Mouse (Mus musculus) gastrocnemius, adult 18-20 months (tissue): Measurements from ENCODE around the gene Ppl. TPM values are rescaled to one million over a fixed set of nuclear protein-coding genes. Genes with fewer than 3 reads are reported as not detected.

ENCODE experiments used
- DNase-seq: peaks from one replicate; pipeline ENCODE4 v3.0.0; 2021; ENCODE audit warnings: low spot score
- total RNA-seq, 2 experiments: library from RNA; stranded (reverse); gene quantifications; 2 replicates each; pipeline ENCODE4 v1.2.3; 2021

Gene Ppl
- total RNA-seq, 2 experiments from 2014 or later = 3.1 to 3.6 TPM

GRCm38 (mm10) chr16:5049182-5049773, 82.9 kb downstream of the Ppl start:
- DNase-seq = no peak

- DNase-seq = no peak
Measured at GRCm38 (mm10) chr16:5045322-5045721, 86.9 kb downstream of the Ppl start.

DNA sequence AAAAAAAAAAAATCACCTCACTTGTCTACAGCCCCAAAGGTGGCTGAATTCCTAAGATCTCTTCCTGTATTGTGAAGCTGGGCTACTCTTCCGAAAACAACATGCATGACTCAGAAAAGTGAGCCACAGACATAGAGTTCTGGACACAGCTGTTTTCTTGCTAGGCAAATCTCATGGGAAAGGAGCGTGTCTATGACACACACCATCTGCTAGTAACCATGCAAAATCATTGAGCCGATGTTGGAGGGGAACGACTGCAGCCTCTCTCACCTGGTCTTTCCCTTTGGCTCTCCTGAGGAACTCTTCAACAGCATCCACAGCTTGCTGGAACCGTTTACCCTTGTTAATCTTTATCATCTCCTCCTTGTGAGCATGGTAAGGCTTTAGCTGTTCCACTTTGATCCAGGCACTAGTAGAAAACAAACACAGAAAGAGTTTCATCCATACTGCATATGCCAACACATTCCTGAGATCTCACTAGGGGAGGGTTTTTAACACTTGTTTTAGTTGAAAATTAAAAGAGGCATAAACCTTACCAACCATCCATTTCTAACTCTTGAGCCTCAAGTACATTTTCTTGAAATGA, 95.5 kb downstream of the Ppl start:
- no peak for DNase-seq

Other genes starting within 250 kb of the Ppl start
- gene Mgrn1, start 246.2 kb downstream of the Ppl start, total RNA-seq = 10 to 100 TPM; 54.2 to 62.4 TPM
- 10 to 100 TPM; 10.1 to 12.5 TPM for gene Nudt16l1, start 193.7 kb downstream of the Ppl start, total RNA-seq
- 10 to 100 TPM in 1 of 2 experiments, 1 to 10 TPM in 1; 9.2 to 10.7 TPM for gene Anks3, start 168.2 kb downstream of the Ppl start, total RNA-seq
- not detected for gene Sept12, start 134.6 kb downstream of the Ppl start, total RNA-seq
- gene Smim22, start 125.1 kb downstream of the Ppl start, total RNA-seq = not detected
- 1 to 10 TPM; 4.9 to 5.7 TPM for gene Rogdi, start 118.9 kb downstream of the Ppl start, total RNA-seq
- 10 to 100 TPM; 28.9 to 32.3 TPM for gene Glyr1, start 82.6 kb downstream of the Ppl start, total RNA-seq
- gene Ubn1, start 82.4 kb downstream of the Ppl start, total RNA-seq = 10 to 100 TPM; 19.5 to 23.9 TPM
- 10 to 100 TPM; 10.9 to 12.9 TPM for gene Sec14l5, start 14.7 kb upstream of the Ppl start, total RNA-seq
- 1 to 10 TPM; 6.9 TPM for gene Nagpa, start 71.6 kb upstream of the Ppl start, total RNA-seq
- 1 to 10 TPM; 2.6 to 3.8 TPM for gene AU021092, start 89.9 kb upstream of the Ppl start, total RNA-seq
- 10 to 100 TPM in 1 of 2 experiments, 1 to 10 TPM in 1; 8.8 to 10.7 TPM for gene Alg1, start 101.2 kb upstream of the Ppl start, total RNA-seq
- gene Eef2kmt, start 123.6 kb upstream of the Ppl start, total RNA-seq = 1 to 10 TPM; 6.5 to 6.9 TPM